Mouse (Mus musculus): ENCODE data around the gene Immp2l. TPM values are rescaled to one million over a fixed set of nuclear protein-coding genes. Genes with fewer than 3 reads are reported as not detected.
"Not testable (repeated sequence)": the region's sequence is repeated elsewhere in the genome, so short reads cannot be mapped to it uniquely, and the experiment has no call there.

Immp2l gene
- polyA plus RNA-seq, 1 experiment from 2014 or later = 5.0 TPM

- not testable (repeated sequence) for H3K4me2 ChIP-seq; H3K4me1 ChIP-seq (replicated peaks); H3K9ac ChIP-seq; H3K9me3 ChIP-seq; ATAC-seq (ENCODE audit: low FRiP score, low read depth); H3K27me3 ChIP-seq; H3K27ac ChIP-seq (replicated peaks); H3K36me3 ChIP-seq; H3K4me3 ChIP-seq
- WGBS = 53% methylated on average over 5 of the region's 5 CpGs
These were observed 835.8 kb downstream of the Immp2l start for GRCm38 (mm10) chr12:41859652-41860051.

- H3K9ac ChIP-seq = no peak overlapping the region
- no peaks in the 10 kb centered on the region for H3K36me3 ChIP-seq
- H3K27ac ChIP-seq (replicated peaks) = no peak overlapping the region
- no peak for ATAC-seq (ENCODE audit: low FRiP score, low read depth)
- H3K4me1 ChIP-seq (replicated peaks) = no peaks in the 10 kb centered on the region
- H3K4me3 ChIP-seq = no peak overlapping the region
- H3K4me2 ChIP-seq = no peak overlapping the region
- H3K27me3 ChIP-seq = no peaks in the 10 kb centered on the region
- WGBS = 92% methylated on average over 2 of the region's 2 CpGs
- peaks cover 5% of the 10 kb centered on the region for H3K9me3 ChIP-seq
These were observed 844.4 kb downstream of the Immp2l start for GRCm38 (mm10) chr12:41868317-41868716.

- 96% methylated on average over 2 of the region's 2 CpGs for WGBS
These were observed 850.1 kb downstream of the Immp2l start for GRCm38 (mm10) chr12:41874015-41874414.

GRCm38 (mm10) chr12:41877292-41877959 lies 853.5 kb downstream of the Immp2l start:
- Histone ChIP-seq H3K4me2 (no peak overlapping the region), H3K4me3 (no peak overlapping the region), H3K27me3 (no peaks in the 10 kb centered on the region), H3K36me3 (no peaks in the 10 kb centered on the region), H3K9ac (no peak overlapping the region), H3K27ac (replicated peaks) (no peak overlapping the region), H3K4me1 (replicated peaks) (no peaks in the 10 kb centered on the region), H3K9me3 (no peaks in the 10 kb centered on the region)
- ATAC-seq (ENCODE audit: low FRiP score, low read depth) = no peak
- 37% methylated on average over 5 of the region's 5 CpGs for whole genome bisulfite sequencing

More at GRCm38 (mm10) chr12:41874015-41874414, 850.1 kb downstream of the Immp2l start:
- Histone ChIP-seq H3K4me2 (no peak overlapping the region), H3K9me3 (no peaks in the 10 kb centered on the region), H3K36me3 (no peaks in the 10 kb centered on the region), H3K9ac (no peak overlapping the region), H3K4me3 (no peak overlapping the region), H3K27ac (replicated peaks) (no peak overlapping the region), H3K4me1 (replicated peaks) (no peaks in the 10 kb centered on the region), H3K27me3 (no peaks in the 10 kb centered on the region)
- no peak for ATAC-seq (ENCODE audit: low FRiP score, low read depth)

- H3K36me3 ChIP-seq = no peaks in the 10 kb centered on the region
- H3K4me1 ChIP-seq (replicated peaks) = no peaks in the 10 kb centered on the region
- ATAC-seq (ENCODE audit: low FRiP score, low read depth) = no peak
- no peaks in the 10 kb centered on the region for H3K9me3 ChIP-seq
- H3K27me3 ChIP-seq = no peaks in the 10 kb centered on the region
- H3K9ac ChIP-seq = no peak overlapping the region
- no peak overlapping the region for H3K27ac ChIP-seq (replicated peaks)
- H3K4me2 ChIP-seq = no peak overlapping the region
- 79% methylated on average over 3 of the region's 3 CpGs for WGBS
- H3K4me3 ChIP-seq = no peak overlapping the region
These were observed 854.6 kb downstream of the Immp2l start for GRCm38 (mm10) chr12:41878493-41878892.

GRCm38 (mm10) chr12:41878972-41879371 lies 855.1 kb downstream of the Immp2l start:
- H3K4me3 ChIP-seq = no peak overlapping the region
- 95% methylated on average over 1 of the region's 1 CpGs for WGBS
- H3K27ac ChIP-seq (replicated peaks) = no peak overlapping the region
- H3K4me1 ChIP-seq (replicated peaks) = no peaks in the 10 kb centered on the region
- H3K36me3 ChIP-seq = no peaks in the 10 kb centered on the region
- no peak for ATAC-seq (ENCODE audit: low FRiP score, low read depth)
- H3K27me3 ChIP-seq = no peaks in the 10 kb centered on the region
- no peak overlapping the region for H3K4me2 ChIP-seq
- no peaks in the 10 kb centered on the region for H3K9me3 ChIP-seq
- H3K9ac ChIP-seq = no peak overlapping the region

GRCm38 (mm10) chr12:41879412-41879811 lies 855.5 kb downstream of the Immp2l start:
- Histone ChIP-seq H3K9ac (no peak overlapping the region), H3K4me3 (no peak overlapping the region), H3K4me2 (no peak overlapping the region), H3K27ac (replicated peaks) (no peak overlapping the region), H3K4me1 (replicated peaks) (no peaks in the 10 kb centered on the region), H3K9me3 (no peaks in the 10 kb centered on the region), H3K27me3 (no peaks in the 10 kb centered on the region), H3K36me3 (no peaks in the 10 kb centered on the region)
- ATAC-seq (ENCODE audit: low FRiP score, low read depth) = no peak
- WGBS = 76% methylated on average over 1 of the region's 1 CpGs

- Histone ChIP-seq H3K27ac (replicated peaks) (no peak overlapping the region), H3K4me1 (replicated peaks) (no peaks in the 10 kb centered on the region), H3K9me3 (no peaks in the 10 kb centered on the region), H3K27me3 (no peaks in the 10 kb centered on the region), H3K9ac (no peak overlapping the region), H3K36me3 (no peaks in the 10 kb centered on the region), H3K4me2 (no peak overlapping the region), H3K4me3 (no peak overlapping the region)
- WGBS = 88% methylated on average over 3 of the region's 3 CpGs
- ATAC-seq (ENCODE audit: low FRiP score, low read depth) = no peak
These were observed 856.9 kb downstream of the Immp2l start for GRCm38 (mm10) chr12:41880833-41881232.

- Histone ChIP-seq H3K36me3 (no peaks in the 10 kb centered on the region), H3K4me3 (no peak overlapping the region), H3K9me3 (no peaks in the 10 kb centered on the region), H3K4me1 (replicated peaks) (no peaks in the 10 kb centered on the region), H3K4me2 (no peak overlapping the region), H3K27ac (replicated peaks) (no peak overlapping the region), H3K27me3 (no peaks in the 10 kb centered on the region), H3K9ac (no peak overlapping the region)
- WGBS = 95% methylated on average over 1 of the region's 1 CpGs
- no peak for ATAC-seq (ENCODE audit: low FRiP score, low read depth)
These were observed 884.1 kb downstream of the Immp2l start for GRCm38 (mm10) chr12:41908011-41908410.

GRCm38 (mm10) chr12:41911626-41912025 lies 887.7 kb downstream of the Immp2l start:
- Histone ChIP-seq H3K4me1 (replicated peaks) (no peaks in the 10 kb centered on the region), H3K4me2 (no peak overlapping the region), H3K9me3 (no peaks in the 10 kb centered on the region), H3K4me3 (no peak overlapping the region), H3K36me3 (no peaks in the 10 kb centered on the region), H3K27me3 (no peaks in the 10 kb centered on the region), H3K27ac (replicated peaks) (no peak overlapping the region), H3K9ac (no peak overlapping the region)
- 94% methylated on average over 3 of the region's 3 CpGs for WGBS
- no peak for ATAC-seq (ENCODE audit: low FRiP score, low read depth)

GRCm38 (mm10) chr12:41937751-41938150 lies 913.9 kb downstream of the Immp2l start:
- no peak for ATAC-seq (ENCODE audit: low FRiP score, low read depth)
- Histone ChIP-seq H3K27me3 (no peaks in the 10 kb centered on the region), H3K36me3 (no peaks in the 10 kb centered on the region), H3K4me2 (no peak overlapping the region), H3K9ac (no peak overlapping the region), H3K27ac (replicated peaks) (no peak overlapping the region), H3K4me3 (no peak overlapping the region), H3K9me3 (no peaks in the 10 kb centered on the region), H3K4me1 (replicated peaks) (peaks cover 6% of the 10 kb centered on the region; the same call in 1 of the 2 replicates)
- 89% methylated on average over 2 of the region's 2 CpGs for WGBS

GRCm38 (mm10) chr12:41941853-41942252 lies 918.0 kb downstream of the Immp2l start:
- Histone ChIP-seq H3K36me3 (no peaks in the 10 kb centered on the region), H3K4me3 (no peak overlapping the region), H3K9me3 (no peaks in the 10 kb centered on the region), H3K4me2 (no peak overlapping the region), H3K27me3 (no peaks in the 10 kb centered on the region), H3K4me1 (replicated peaks) (peaks cover 6% of the 10 kb centered on the region; the same call in 1 of the 2 replicates), H3K27ac (replicated peaks) (no peak overlapping the region), H3K9ac (no peak overlapping the region)
- 67% methylated on average over 5 of the region's 5 CpGs for WGBS
- ATAC-seq (ENCODE audit: low FRiP score, low read depth) = 0 out of 2 replicates have a peak, but pooled peaks have one; percentile 45
